Mouse (Mus musculus): ENCODE measurements around the gene Mrps27.

Mrps27 gene

GRCm38 (mm10) chr13:99439357-99439756, 94.8 kb downstream of the Mrps27 start:
- DNase-seq (ENCODE audit: low read depth, low spot score): no peak

- no peak for DNase-seq (ENCODE audit: low read depth, low spot score)
These were observed 95.6 kb downstream of the Mrps27 start for GRCm38 (mm10) chr13:99440228-99440627.

- DNase-seq (ENCODE audit: low read depth, low spot score): no peak
These were observed 97.3 kb downstream of the Mrps27 start for GRCm38 (mm10) chr13:99441700-99442433.

- DNase-seq (ENCODE audit: low read depth, low spot score): no peak
These were observed 98.1 kb downstream of the Mrps27 start for GRCm38 (mm10) chr13:99442434-99443249.

- no peak for DNase-seq (ENCODE audit: low read depth, low spot score)
These were observed 99.0 kb downstream of the Mrps27 start for GRCm38 (mm10) chr13:99443484-99444175.

GRCm38 (mm10) chr13:99444431-99444871, 99.9 kb downstream of the Mrps27 start:
- DNase-seq (ENCODE audit: low read depth, low spot score): no peak

- no peak for DNase-seq (ENCODE audit: low read depth, low spot score)
These were observed 100.3 kb downstream of the Mrps27 start for GRCm38 (mm10) chr13:99444880-99445279.

GRCm38 (mm10) chr13:99447002-99447401, 102.4 kb downstream of the Mrps27 start:
- DNase-seq (ENCODE audit: low read depth, low spot score): no peak

GRCm38 (mm10) chr13:99447403-99448199, 103.0 kb downstream of the Mrps27 start:
- DNase-seq (ENCODE audit: low read depth, low spot score): no peak

- no peak for DNase-seq (ENCODE audit: low read depth, low spot score)
These were observed 103.7 kb downstream of the Mrps27 start for GRCm38 (mm10) chr13:99448278-99448677.

- no peak for DNase-seq (ENCODE audit: low read depth, low spot score)
These were observed 105.0 kb downstream of the Mrps27 start for GRCm38 (mm10) chr13:99449547-99449946.

GRCm38 (mm10) chr13:99450766-99451165, 106.2 kb downstream of the Mrps27 start:
- DNase-seq (ENCODE audit: low read depth, low spot score): no peak

- DNase-seq (ENCODE audit: low read depth, low spot score): no peak
These were observed 106.7 kb downstream of the Mrps27 start for GRCm38 (mm10) chr13:99451276-99451675.

- DNase-seq (ENCODE audit: low read depth, low spot score): no peak
These were observed 107.9 kb downstream of the Mrps27 start for GRCm38 (mm10) chr13:99452444-99452843.

- DNase-seq (ENCODE audit: low read depth, low spot score): no peak
These were observed 110.4 kb downstream of the Mrps27 start for GRCm38 (mm10) chr13:99454977-99455376.

GRCm38 (mm10) chr13:99458658-99459386, 114.2 kb downstream of the Mrps27 start:
- no peak for DNase-seq (ENCODE audit: low read depth, low spot score)

- no peak for DNase-seq (ENCODE audit: low read depth, low spot score)
These were observed 115.0 kb downstream of the Mrps27 start for GRCm38 (mm10) chr13:99459612-99460011.

GRCm38 (mm10) chr13:99461886-99462285, 117.3 kb downstream of the Mrps27 start:
- DNase-seq (ENCODE audit: low read depth, low spot score): no peak

GRCm38 (mm10) chr13:99464551-99464950, 120.0 kb downstream of the Mrps27 start:
- DNase-seq (ENCODE audit: low read depth, low spot score): no peak
